Mouse (Mus musculus): ENCODE measurements around the gene Clybl.
A peak's percentile ranks its signal among the peaks of the same experiment; 100 is the strongest.

Clybl gene

GRCm38 (mm10) chr14:122367252-122367868, 185.9 kb downstream of the Clybl start:
- peak; percentile 79 for DNase-seq

GRCm38 (mm10) chr14:122367882-122368418, 186.4 kb downstream of the Clybl start:
- DNase-seq, result no peak

DNA sequence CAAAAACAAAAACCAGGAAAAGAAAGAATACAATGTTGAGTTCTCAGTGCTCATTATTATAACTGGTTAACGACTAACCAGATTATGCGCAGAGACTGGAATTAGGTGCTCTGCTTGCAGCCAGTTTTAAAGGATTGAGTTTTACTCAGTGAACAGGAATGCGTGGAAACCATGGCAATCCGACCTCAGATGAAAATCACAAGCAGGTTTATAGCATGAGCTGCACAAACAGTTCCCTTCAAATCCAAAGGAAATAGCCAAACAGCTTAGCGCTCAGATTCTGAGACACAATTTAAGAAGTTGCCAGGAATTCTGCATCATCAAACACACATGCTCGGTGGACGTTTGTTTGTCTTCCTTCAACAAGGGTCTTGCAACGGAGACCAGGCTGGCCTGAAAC, 187.0 kb downstream of the Clybl start:
- no peak for DNase-seq

GRCm38 (mm10) chr14:122371979-122372378, 190.5 kb downstream of the Clybl start:
- no peak for DNase-seq

GRCm38 (mm10) chr14:122373458-122373857, 192.0 kb downstream of the Clybl start:
- DNase-seq, result peak; percentile 59

- no peak for DNase-seq
Observed at GRCm38 (mm10) chr14:122374285-122374997, 192.9 kb downstream of the Clybl start.

- no peak for DNase-seq
Observed at GRCm38 (mm10) chr14:122375070-122375811, 193.7 kb downstream of the Clybl start.

- DNase-seq, result no peak
Observed at GRCm38 (mm10) chr14:122376482-122377143, 195.1 kb downstream of the Clybl start.

DNA sequence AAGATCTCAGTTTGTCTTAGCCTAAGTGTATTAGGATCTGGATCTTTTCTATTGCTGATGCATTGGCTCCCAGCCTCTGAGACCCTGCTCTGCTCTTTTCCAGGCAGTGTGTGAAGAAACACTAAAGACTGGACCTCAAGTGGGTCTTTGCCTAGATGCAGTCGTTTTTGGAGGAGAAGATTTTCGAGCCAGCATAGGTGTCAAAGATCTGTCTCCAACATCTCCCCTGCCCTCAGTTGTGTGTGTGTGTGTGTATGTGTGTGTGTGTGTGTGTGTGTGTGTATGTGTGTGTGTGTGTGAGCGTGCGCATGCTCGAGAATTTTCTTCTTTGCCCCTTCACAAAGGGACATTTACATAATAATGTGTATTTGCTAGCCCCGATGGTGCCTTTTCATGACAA, 196.2 kb downstream of the Clybl start:
- no peak for DNase-seq

DNA sequence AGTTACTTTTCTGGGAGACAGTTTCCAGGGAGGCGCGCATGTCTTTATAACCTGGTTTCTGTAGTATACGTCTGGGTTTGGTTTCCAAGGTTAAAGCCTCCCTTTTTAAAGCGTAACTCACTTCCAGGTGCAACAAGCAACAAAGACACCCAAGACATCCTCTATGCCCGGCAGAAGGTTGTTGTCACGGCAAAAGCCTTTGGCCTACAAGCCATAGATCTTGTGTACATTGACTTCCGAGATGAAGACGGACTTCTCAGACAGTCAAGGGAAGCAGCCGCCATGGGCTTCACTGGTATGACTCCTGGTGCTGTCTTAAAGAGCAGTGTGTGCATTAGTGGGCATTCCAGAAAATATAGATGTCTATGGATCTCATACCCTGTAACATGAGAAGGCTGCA, 197.6 kb downstream of the Clybl start:
- no peak for DNase-seq

DNA sequence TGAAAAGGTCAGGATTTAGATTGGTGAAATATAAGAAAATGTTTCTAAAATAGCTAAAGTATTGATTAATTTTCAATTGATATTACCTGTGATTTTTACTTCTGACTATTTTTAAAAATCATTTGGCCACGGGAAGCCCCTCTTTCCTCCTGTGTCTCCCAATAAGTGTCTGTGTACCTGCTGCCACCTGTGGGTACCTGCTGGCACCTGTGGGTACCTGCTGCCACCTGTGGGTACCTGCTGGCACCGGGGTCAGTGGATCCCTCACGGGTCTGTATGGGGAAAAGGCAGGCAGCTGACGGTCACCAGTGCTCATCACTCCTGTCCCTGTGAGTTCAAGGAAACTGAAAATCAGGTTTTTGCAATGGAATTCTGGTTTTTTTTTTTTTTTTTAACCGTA, 198.5 kb downstream of the Clybl start:
- no peak for DNase-seq

DNA sequence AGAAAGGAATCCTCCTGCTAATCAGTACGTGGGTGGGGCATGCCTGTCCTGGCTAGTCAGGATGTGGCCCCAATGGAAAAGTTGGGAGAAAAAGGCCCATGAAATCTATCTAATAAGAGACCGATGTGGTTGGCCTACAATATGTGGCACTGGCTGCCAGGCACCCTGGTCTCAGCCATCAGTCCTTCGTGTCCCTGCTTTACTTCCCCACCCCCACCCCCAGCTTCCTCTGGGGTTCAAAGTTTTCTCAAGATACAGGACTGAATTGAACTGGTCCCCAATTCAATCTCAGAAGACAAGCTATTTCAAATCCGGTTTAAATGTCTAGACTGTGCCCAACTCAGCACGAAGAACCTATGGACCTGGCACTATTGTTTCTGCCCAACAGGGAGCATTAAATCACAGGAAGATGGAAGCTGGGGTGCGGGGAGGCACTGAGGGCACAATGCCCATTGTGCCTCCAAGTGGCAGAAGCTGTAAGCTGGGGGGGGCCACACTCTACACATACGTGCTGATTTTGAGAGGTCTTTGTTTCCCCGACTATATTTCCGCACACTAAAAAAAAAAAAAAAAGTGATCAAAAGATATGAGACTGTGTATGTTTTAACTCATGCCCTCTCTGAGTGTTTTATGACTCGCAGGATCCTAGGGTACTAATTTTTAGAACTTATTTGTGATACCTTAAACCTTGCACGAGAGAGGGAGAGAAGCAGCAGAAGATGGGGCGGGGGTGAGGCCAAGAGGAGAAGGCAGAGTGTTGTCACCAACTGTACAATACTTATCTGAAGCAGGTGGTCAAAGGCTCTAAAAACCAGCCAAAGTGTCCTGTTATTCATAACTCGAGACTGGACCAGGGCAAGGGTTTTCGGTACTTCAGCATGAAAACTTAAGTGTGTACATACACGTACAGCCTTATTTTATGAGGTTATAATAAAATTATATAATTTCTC, 199.7 kb downstream of the Clybl start:
- peak; percentile 81 for DNase-seq

DNA sequence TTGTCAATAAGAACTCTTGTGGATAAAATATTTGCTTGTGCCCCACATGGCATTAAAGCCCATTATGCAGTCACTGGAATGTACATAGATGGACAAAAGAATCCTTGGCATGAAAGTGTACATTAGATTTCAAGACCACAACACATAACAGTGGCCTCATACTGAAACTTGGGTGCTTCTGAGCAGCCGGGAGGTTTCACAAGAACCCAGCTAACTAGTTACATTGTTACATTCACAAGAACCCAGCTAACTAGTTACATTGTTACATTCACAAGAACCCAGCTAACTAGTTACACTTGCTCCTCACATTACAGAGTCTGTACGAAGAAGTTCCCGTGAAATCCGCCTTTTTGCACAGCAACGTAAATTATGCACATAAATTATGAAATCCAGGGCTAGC, 200.8 kb downstream of the Clybl start:
- DNase-seq, result no peak

GRCm38 (mm10) chr14:122383931-122384330, 202.4 kb downstream of the Clybl start:
- peak; percentile 67 for DNase-seq

GRCm38 (mm10) chr14:122384447-122385237, 203.1 kb downstream of the Clybl start:
- peak; percentile 71 for DNase-seq

- DNase-seq, result peak; percentile 55
Observed at GRCm38 (mm10) chr14:122385238-122385534, 203.7 kb downstream of the Clybl start.

DNA sequence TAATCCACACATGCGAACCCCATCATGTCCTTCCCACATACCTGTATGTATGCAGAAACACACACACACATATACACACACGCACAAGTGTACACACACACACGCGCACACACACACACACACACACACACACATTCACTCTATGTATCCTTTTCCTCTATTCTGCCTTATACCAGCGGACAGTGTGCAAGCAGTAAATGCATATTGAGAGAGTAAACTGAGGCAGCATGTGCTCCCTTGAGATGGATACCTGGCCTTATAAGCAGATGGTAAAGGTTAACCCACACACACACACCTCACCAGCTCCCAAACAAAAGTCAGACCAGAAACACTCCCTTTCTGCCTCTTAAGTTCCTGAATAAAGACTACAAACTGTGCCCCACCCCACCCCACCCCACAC, 204.3 kb downstream of the Clybl start:
- DNase-seq, result no peak

- peak; percentile 65 for DNase-seq
Observed at GRCm38 (mm10) chr14:122386281-122387130, 205.0 kb downstream of the Clybl start.

- DNase-seq, result no peak
Observed at GRCm38 (mm10) chr14:122387781-122388180, 206.3 kb downstream of the Clybl start.

DNA sequence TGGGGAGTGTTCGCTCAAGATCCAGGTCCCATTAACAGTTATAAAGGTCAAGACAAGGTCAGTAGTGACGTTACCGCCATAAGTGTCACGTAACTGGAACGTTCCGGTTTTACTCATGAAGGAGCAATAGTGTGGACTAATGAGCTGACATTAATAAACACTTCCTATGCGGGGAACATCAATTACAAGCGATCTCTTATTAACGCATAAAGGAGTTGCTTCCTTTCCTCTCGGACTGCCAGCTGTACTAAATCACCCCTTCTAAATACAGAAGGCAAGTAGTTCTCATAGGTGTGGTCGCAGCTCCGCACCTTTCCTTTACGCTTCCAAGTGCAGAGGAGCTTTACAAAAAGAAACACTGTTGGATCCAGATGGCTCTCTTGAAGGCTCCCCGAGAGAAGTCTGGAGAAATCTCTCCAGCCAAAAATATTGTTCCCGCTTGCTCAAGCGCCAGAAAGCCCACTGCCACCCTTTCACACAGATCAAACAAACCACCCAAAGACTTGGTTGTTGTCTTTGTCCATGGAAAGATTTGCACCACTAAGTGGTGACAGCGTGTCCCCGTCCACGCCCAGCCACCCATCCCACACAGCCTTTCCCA, 207.0 kb downstream of the Clybl start:
- DNase-seq, result peak; percentile 64
